Mouse (Mus musculus): Measurements from ENCODE around the gene L2hgdh.

DNA sequence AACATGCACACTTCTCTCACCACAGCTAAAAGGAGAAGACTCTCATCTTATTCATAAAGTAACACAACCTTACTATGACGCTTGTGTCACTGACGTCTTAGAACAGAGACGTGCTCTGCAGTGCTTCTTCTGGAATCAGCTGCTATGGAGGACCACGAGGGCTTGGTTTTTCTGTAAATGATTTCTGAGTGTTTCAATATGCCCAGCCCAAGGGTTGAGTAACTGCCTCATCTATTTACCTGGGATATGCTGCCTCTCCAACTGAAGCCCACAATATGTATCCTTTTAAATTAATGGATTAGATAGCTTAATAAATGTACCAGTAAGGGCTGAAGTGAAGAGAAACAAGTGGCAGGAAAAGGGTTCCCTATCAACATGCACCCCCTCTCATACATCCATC, 34.0 kb downstream of the L2hgdh start:
- no peak for TF ChIP-seq POLR2A (IDR thresholded peaks at IDR 0.05; ENCODE audit: extremely low read depth, insufficient read depth, low read length)
- TF ChIP-seq CTCF (IDR thresholded peaks at IDR 0.05; ENCODE audit: low read depth, low read length) = no peak
